Mouse (Mus musculus) kidney, embryonic 15.5 days (tissue): Measurements from ENCODE around the gene Trim14. TPM values are rescaled to one million over a fixed set of nuclear protein-coding genes. Genes with fewer than 3 reads are reported as not detected.

Experiments
- ATAC-seq: fragments of 200-750 bp; cut with Nextera tagmentation; replicated peaks from 2 replicates; pipeline ENCODE4 v1.8.0; 2017; ENCODE audit warnings: moderate TSS enrichment; ENCODE audit not compliant: low FRiP score
- H3K27ac ChIP-seq: fragments of 300-500 bp; sonication (generic); 2 replicates; pipeline ENCODE4 v1.5.1; 2015; ENCODE audit warnings: mild to moderate bottlenecking, inconsistent platforms
- H3K27me3 ChIP-seq: fragments of 300-500 bp; sonication (generic); 2 replicates; pipeline ENCODE4 v1.6.1; 2015; ENCODE audit warnings: inconsistent platforms
- H3K36me3 ChIP-seq: fragments of 300-500 bp; sonication (generic); 2 replicates; pipeline ENCODE4 v1.6.1; 2015; ENCODE audit warnings: inconsistent platforms
- H3K4me1 ChIP-seq: fragments of 300-500 bp; sonication (generic); 2 replicates; pipeline ENCODE4 v1.6.1; 2015; ENCODE audit warnings: inconsistent platforms
- H3K4me2 ChIP-seq: fragments of 300-500 bp; sonication (generic); 2 replicates; pipeline ENCODE4 v1.6.1; 2015; ENCODE audit warnings: moderate library complexity, mild to moderate bottlenecking, inconsistent platforms
- H3K4me3 ChIP-seq: fragments of 300-500 bp; sonication (generic); replicated peaks from 2 replicates; pipeline ENCODE4 v1.5.1; 2015; ENCODE audit warnings: mild to moderate bottlenecking, inconsistent platforms
- H3K9ac ChIP-seq: fragments of 300-500 bp; sonication (generic); 2 replicates; pipeline ENCODE4 v1.6.1; 2015; ENCODE audit warnings: mild to moderate bottlenecking, inconsistent platforms
- H3K9me3 ChIP-seq: fragments of 300-500 bp; sonication (generic); replicated peaks from 2 replicates; pipeline ENCODE4 v1.6.1; 2016; ENCODE audit warnings: inconsistent platforms
- WGBS: fragments of 180-500 bp; shearing (Covaris S2); methylation state at CpG from one replicate; pipeline ENCODE4 v1.1.7; 2015; ENCODE audit warnings: mixed read lengths; 5-methylcytosine and 5-hydroxymethylcytosine counted together
- polyA plus RNA-seq: library from polyadenylated mRNA; unstranded; fragments of >200 nt; fragmentation: Nextera tagmentation; extraction: Ambion mirVana; gene quantifications from 2 replicates; pipeline ENCODE4 v1.2.1, GENCODE M21; 2015

The Trim14 gene
- polyA plus RNA-seq, 1 experiment from 2014 or later: 1.8 TPM

DNA sequence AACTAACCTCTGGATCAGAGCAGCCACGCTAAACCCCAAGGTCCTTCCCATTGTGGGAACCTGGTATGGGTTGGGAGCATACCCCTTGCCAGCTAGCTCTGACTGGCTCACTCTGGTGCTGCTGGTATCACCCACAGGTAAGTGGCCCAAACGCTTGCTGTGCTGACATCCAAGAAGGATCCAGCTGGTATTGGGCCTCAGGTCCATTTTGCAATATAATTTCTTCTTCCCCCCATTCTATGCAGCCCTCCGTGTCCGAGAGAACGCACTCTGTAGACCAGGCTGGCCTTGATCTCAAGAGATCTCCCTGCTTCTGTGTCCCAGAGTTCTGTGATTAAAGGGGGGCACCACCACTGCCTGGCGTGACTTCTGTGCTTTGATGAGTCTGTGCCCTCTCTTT lies 42.9 kb downstream of the Trim14 start:
- H3K4me1 ChIP-seq: peaks cover 8% of the 10 kb centered on the region; the same call in 1 of the 2 replicates
- ATAC-seq: no peak
- no peaks in the 10 kb centered on the region for H3K9me3 ChIP-seq
- no peak overlapping the region for H3K4me2 ChIP-seq
- WGBS: 94% methylated on average over 6 of the region's 6 CpGs
- no peak overlapping the region for H3K9ac ChIP-seq
- H3K4me3 ChIP-seq: no peak overlapping the region
- no peak overlapping the region for H3K27ac ChIP-seq
- H3K36me3 ChIP-seq: peaks cover 43% of the 10 kb centered on the region
- no peaks in the 10 kb centered on the region for H3K27me3 ChIP-seq

DNA sequence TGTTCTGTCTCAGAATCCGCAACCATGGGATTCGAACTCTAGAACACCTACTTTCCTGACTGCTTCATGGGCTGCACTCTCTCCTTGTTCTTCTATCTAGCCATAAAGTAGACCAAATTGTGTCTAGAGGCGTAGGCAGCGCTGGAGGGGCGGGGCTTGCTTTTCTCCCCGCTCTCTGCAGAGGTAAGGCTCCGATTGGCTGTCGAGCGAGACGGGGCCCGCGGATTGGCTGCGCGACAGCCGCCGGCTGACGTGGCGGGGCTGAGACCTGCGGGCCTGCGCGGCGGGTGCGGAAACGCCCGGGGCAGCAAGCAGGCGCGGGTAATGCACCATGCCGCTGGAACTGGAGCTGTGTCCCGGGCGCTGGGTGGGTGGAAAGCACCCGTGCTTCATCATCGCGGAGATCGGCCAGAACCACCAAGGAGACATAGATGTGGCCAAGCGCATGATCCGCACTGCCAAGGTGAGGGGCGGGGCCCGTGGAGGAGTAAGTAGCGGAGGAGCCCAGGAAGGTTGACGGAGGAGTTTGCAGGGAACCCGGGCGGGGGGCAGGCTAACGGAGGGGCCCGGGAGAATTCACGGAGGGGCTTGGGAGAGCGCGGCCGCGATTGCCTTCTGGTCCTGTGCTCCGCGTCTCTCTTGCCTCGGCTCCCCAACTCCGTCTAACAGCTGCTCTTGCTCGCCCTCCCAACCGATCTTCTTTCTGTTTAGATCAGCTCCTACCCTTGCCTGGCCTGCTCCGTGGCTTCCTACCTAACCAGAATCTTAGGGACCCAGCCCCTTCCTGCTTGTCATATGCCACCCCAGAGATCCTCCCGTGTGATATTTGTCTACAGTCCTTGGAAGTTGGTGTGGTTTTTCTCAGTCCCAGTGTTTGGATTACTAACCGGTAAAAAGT lies 46.7 kb downstream of the Trim14 start, which contains the start of gene Nans:
Gene Nans (plus strand): TSS at position 221 of the 898 bp plus-strand sequence.
- peak within 1 kb of the TSS; percentile 71 for H3K4me3 ChIP-seq
- peak within 1 kb of the TSS; percentile 70 for H3K27ac ChIP-seq
- no peaks in the 10 kb centered on the region for H3K27me3 ChIP-seq
- ATAC-seq: peak; percentile 98
- peaks cover 19% of the 10 kb centered on the region for H3K36me3 ChIP-seq
- H3K9me3 ChIP-seq: no peaks in the 10 kb centered on the region
- H3K4me1 ChIP-seq: peaks cover 17% of the 10 kb centered on the region; the same call in 1 of the 2 replicates
- WGBS: under 1% methylated on average over 58 of the region's 58 CpGs
- H3K4me2 ChIP-seq: peak within 1 kb of the TSS; percentile 84
- H3K9ac ChIP-seq: peak within 1 kb of the TSS; percentile 78

DNA sequence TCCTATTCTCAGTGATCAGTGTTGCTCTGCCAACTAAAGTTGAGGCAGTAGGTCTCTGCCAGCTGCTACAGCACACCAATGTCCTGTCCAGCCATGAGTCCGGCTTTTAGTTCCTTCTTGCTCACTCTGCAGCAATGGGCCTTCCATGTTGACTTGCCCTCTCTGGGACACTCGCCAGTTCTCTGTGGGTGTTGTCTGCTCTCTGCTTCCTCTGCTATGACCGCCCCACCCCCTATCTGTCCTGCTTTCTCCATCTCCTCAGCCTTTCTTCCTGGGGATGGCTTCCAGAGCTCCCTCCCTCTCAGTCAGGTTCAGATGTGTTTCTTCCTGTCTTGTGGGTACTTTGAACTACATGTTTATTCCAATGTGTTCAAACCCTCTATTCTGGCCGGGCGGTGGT lies 48.6 kb downstream of the Trim14 start:
- Histone ChIP-seq H3K9me3 (no peaks in the 10 kb centered on the region), H3K4me1 (peaks cover 17% of the 10 kb centered on the region; the same call in 1 of the 2 replicates), H3K9ac (no peak overlapping the region), H3K27me3 (no peaks in the 10 kb centered on the region), H3K4me3 (no peak overlapping the region), H3K27ac (no peak overlapping the region), H3K36me3 (peaks cover under 1% of the 10 kb centered on the region; the same call in 1 of the 2 replicates), H3K4me2 (no peak overlapping the region)
- 83% methylated on average over 5 of the region's 5 CpGs for WGBS
- ATAC-seq: no peak

DNA sequence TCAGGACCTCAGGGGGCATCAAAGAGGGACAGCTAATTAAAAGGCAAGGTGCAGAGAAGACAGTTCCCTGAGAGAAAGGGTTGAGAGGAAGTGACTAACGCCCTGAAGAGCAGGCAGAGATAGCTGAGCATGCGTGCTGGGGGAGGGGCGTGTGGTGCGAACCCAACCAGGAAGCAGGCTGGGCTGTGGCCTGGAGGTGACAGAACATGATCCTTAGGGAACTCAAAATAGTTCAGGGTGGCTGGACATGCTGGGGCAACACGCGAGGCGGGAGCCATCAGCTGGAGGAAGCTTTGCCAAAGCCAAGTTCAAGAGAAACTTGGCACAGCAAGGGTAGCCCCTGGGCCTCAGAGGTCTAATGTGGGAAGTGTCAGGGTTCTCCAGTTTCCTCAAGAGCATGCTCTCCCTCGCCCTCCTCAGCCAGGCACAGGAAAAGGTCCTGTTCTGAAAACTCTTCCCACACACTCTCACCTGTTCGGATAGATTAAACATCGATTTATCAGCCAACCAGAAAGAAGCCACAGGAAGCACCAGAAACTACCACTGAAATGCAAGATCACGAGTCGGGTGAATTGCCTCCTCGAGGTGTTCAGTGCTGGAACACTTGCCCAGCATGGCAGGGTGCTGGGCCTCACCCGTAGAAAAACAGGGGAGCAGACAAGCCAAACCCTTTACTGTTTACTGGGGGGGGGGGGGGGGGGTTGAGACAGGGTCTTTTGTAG lies 50.1 kb downstream of the Trim14 start:
- H3K36me3 ChIP-seq: no peaks in the 10 kb centered on the region
- H3K27me3 ChIP-seq: no peaks in the 10 kb centered on the region
- H3K27ac ChIP-seq: peak overlapping the region; percentile 64
- H3K4me1 ChIP-seq: peaks cover 17% of the 10 kb centered on the region; the same call in 1 of the 2 replicates
- H3K4me2 ChIP-seq: peak overlapping the region; percentile 19; the same call in 1 of the 2 replicates
- ATAC-seq: 0 out of 2 replicates have a peak, but pooled peaks have one; percentile 27
- WGBS: 28% methylated on average over 14 of the region's 14 CpGs
- H3K9me3 ChIP-seq: no peaks in the 10 kb centered on the region
- no peak overlapping the region for H3K4me3 ChIP-seq
- no peak overlapping the region for H3K9ac ChIP-seq

DNA sequence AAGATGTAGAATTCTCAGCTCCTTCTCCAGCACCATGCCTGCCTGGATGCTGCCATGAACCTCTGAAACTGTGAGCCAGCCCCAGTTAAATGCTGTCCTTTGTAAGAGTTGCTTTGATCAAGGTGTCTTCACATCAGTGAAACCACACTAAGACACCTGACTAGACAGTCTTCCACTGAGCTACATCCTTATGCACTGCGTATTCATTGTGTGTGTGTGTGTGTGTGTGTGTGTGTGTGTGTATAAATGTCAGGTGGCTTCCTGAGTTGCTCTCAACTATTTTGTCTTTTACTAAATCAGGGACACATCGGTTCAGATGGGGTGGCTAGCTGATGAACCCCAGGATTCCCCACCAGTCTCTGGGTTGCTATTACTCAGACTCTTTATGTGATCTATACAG lies 56.9 kb downstream of the Trim14 start:
- Histone ChIP-seq H3K4me1 (no peaks in the 10 kb centered on the region), H3K36me3 (peaks cover 44% of the 10 kb centered on the region), H3K4me3 (no peak overlapping the region), H3K27ac (no peak overlapping the region), H3K27me3 (no peaks in the 10 kb centered on the region), H3K9me3 (no peaks in the 10 kb centered on the region), H3K4me2 (no peak overlapping the region), H3K9ac (no peak overlapping the region)
- 97% methylated on average over 2 of the region's 2 CpGs for WGBS
- ATAC-seq: no peak

DNA sequence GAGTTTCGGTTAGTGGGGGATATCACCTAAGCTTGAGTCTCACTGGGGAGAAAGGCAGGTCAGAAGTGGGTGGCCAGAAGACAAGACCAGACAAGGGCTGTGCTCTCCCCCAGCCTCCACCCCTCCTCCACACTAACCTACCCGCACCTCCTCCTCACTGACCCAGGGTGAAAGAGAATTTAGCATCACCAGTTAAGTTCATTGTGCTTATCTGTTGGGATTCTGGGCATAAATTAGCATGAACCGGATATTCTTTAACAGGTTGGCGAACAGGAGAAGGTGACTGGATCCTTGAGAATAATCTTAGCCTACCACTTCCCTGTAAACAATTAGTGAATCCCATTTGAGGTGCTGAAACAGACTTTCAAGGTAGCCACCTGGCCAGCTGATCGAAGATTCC lies 60.8 kb downstream of the Trim14 start:
- Histone ChIP-seq H3K9me3 (no peaks in the 10 kb centered on the region), H3K4me2 (no peak overlapping the region), H3K4me3 (no peak overlapping the region), H3K27ac (no peak overlapping the region), H3K9ac (no peak overlapping the region), H3K27me3 (no peaks in the 10 kb centered on the region), H3K36me3 (peaks cover 82% of the 10 kb centered on the region), H3K4me1 (no peaks in the 10 kb centered on the region)
- no peak for ATAC-seq
- WGBS: 92% methylated on average over 5 of the region's 5 CpGs

DNA sequence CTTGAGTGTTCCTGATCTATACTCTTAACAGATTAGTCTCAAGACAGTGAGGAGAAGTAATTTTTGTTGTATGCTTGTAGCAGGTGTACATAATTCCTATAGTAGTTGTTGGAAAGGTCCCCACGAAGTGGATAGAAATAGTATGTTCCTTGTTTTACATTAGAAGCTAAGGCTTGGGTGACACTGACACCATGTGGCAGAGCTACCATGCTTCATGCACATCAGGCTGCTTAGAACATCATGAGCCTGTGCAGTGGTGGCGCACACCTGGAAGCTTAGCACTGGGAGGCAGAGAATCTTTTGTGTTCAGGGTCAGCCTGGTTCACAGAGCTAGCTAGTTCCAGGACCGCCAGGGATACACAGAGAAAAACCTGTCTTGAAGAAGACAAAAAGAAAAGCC lies 70.2 kb downstream of the Trim14 start:
- H3K36me3 ChIP-seq: peaks cover 98% of the 10 kb centered on the region
- H3K4me2 ChIP-seq: no peak overlapping the region
- no peak overlapping the region for H3K9ac ChIP-seq
- no peak overlapping the region for H3K27ac ChIP-seq
- H3K9me3 ChIP-seq: no peaks in the 10 kb centered on the region
- 91% methylated on average over 3 of the region's 3 CpGs for WGBS
- H3K27me3 ChIP-seq: no peaks in the 10 kb centered on the region
- H3K4me1 ChIP-seq: no peaks in the 10 kb centered on the region
- H3K4me3 ChIP-seq: no peak overlapping the region
- ATAC-seq: no peak

DNA sequence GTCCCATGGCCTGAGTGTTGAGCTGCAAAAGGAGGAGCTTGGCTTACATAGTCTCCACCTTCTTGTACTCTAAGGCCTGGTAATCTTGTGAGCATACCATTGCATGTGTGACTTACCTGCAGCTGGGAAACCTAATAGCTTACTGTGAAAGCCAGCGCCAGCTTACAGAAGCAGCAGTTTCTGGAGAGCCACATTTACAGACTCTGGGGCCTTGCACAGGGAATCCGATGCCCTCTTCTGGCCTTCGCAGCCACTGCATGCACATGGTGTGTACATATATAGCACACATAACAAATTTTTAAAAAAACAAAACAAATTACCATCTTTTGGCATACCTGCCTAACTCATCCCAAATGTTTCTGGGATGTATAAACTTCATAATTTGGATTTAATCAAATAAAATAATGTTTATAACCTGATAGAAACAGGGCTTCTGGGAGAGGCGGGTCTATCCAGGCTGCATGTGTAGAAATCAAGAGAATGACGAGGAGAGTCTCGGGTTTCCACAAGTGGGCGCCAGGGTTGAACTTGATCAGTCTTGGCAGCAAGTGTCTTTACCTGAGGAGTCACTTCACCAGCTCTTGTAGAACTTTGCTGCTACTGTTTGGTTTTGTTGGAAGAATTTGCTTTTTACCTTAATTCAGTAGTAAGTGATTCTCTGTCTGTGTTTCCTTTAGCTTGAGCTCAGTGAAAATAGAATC lies 72.7 kb downstream of the Trim14 start:
- no peak overlapping the region for H3K4me2 ChIP-seq
- no peak overlapping the region for H3K27ac ChIP-seq
- H3K9ac ChIP-seq: no peak overlapping the region
- H3K9me3 ChIP-seq: no peaks in the 10 kb centered on the region
- 80% methylated on average over 7 of the region's 7 CpGs for WGBS
- no peak overlapping the region for H3K4me3 ChIP-seq
- H3K36me3 ChIP-seq: peaks cover 82% of the 10 kb centered on the region
- 0 out of 2 replicates have a peak, but pooled peaks have one; percentile 29 for ATAC-seq
- H3K27me3 ChIP-seq: no peaks in the 10 kb centered on the region
- no peaks in the 10 kb centered on the region for H3K4me1 ChIP-seq

DNA sequence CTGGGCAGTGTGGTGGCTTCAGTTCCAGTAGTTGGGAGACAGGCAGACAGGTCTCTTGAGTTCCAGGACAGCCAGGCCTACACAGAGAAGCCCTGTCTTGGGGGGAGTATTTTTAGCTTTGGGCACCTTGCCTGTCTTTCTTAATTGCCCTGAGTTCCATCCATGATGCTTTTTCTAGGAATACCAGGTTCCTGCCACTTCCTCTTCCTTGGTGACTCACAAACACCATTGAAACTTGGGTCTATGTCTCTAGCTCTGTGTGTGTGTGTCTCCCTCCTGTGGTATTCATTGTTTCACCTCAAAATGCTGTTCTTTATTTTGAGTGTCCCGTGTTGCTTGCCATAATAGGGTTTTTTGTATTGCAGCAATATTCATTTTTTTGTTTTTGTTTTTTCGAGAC lies 77.5 kb downstream of the Trim14 start:
- no peak overlapping the region for H3K4me3 ChIP-seq
- ATAC-seq: no peak
- WGBS: 93% methylated on average over 2 of the region's 2 CpGs

DNA sequence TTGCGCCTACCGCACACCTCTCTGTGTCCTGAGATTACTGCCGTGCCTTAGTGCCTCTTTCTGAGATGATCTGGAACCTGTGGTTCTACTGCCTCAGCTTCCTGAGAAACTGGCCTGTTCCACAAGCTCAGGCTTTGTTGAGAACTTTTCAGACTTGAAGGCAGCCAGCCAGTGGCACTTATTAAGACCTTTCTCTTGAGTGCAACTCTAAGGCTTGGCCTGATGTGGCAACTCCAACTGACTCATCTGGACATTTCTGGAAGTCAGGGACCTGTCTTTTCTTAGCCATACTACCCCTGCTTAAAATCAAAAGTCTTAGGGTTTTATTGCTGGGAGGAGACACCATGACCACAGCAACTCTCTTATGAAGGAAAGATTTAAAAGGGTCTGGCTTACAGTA lies 78.8 kb downstream of the Trim14 start:
- Histone ChIP-seq H3K9ac (no peak overlapping the region), H3K27me3 (no peaks in the 10 kb centered on the region), H3K4me1 (peaks cover 45% of the 10 kb centered on the region), H3K27ac (no peak overlapping the region), H3K9me3 (no peaks in the 10 kb centered on the region), H3K4me3 (no peak overlapping the region), H3K4me2 (no peak overlapping the region), H3K36me3 (peaks cover 32% of the 10 kb centered on the region)
- ATAC-seq: no peak
- WGBS: 96% methylated on average over 3 of the region's 3 CpGs

More for the DNA sequence above, 77.5 kb downstream of the Trim14 start:
- H3K9me3 ChIP-seq: no peaks in the 10 kb centered on the region
- H3K36me3 ChIP-seq: peaks cover 44% of the 10 kb centered on the region
- no peaks in the 10 kb centered on the region for H3K27me3 ChIP-seq
- no peak overlapping the region for H3K9ac ChIP-seq
- H3K4me2 ChIP-seq: no peak overlapping the region
- H3K4me1 ChIP-seq: peaks cover 35% of the 10 kb centered on the region
- no peak overlapping the region for H3K27ac ChIP-seq

DNA sequence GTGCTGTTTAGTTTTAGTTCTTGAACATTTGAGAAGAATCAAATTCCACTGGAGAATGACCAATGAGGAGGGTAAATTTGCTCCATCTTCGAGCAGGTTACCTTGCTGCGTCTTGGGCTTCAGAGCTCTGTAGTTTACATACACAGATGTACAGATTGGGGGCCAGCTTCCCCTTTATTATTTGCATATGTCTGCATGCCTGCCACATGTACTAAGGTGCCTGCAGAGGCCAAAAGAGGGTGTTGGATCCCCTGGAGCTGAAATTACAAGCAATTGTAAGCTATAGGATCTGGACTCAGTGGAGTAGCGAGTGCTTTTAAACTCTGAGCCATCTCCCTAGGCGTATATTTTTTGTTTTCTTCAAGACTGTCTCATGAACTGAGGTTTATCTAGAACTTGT lies 79.2 kb downstream of the Trim14 start:
- H3K4me3 ChIP-seq: no peak overlapping the region
- H3K9me3 ChIP-seq: no peaks in the 10 kb centered on the region
- no peak overlapping the region for H3K9ac ChIP-seq
- 83% methylated on average over 4 of the region's 4 CpGs for WGBS
- peaks cover 28% of the 10 kb centered on the region for H3K36me3 ChIP-seq
- no peak for ATAC-seq
- H3K4me2 ChIP-seq: no peak overlapping the region
- peaks cover 45% of the 10 kb centered on the region for H3K4me1 ChIP-seq
- no peaks in the 10 kb centered on the region for H3K27me3 ChIP-seq
- H3K27ac ChIP-seq: no peak overlapping the region
